17 mouse cellular contexts compared by ENCODE assay signal in the genomic region with DNA sequence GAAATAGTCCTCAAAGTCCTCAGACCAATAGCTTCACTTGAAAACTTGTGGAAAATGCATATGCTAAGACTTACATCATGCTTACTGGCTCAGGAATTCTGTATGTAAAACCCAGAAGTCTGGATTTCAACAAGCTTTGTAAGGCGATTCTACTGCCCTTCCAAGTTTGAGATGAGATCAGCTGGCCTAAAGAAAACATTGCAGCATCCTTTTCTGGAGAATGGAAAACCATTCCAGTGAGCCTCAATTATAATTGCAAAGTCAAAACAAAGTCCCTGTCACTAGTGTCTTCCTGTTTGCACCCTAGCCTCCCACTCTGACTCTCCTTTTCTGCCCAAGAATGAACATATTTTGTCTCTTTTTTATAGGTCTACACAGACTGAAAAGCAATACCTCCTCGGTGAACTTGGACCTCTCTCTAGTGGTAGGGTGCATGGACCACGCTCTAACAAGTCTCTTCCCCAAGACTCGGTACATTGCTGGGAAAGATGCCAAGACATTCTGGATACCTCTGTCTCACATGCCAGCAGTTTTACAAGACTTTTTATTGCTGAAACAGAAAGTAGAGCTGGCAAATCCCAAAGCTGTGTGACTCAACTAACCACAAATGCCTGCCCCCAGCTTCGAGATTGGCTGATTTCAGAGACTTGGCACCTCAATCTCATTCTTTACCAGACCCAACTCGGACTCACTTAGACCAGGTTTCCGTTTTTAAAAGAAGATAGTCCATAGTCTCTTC. TPM values are rescaled to one million over a fixed set of nuclear protein-coding genes. Genes with fewer than 3 reads are reported as not detected.
A peak's percentile ranks its signal among the peaks of the same experiment; 100 is the strongest.
DNase-seq lines count a peak whose midpoint lies in the region; ATAC-seq and TF ChIP-seq lines count a peak whose summit lies in the region.
"Had no signal": no experiment of that assay in that cellular context is flagged by ENCODE, and none has a peak within 500 bp of the region (broad histone marks: within the 10 kb centered on the region; RNA-seq: fewer than 3 reads in every experiment).

No protein-coding gene starts in this region.

- H3K9ac ChIP-seq in embryonic facial prominence, embryonic 14.5 days (ENCODE audit: low read depth, low read length), result no peak overlapping the region
- no peak overlapping the region for H3K9ac ChIP-seq in limb, embryonic 13.5 days
- no peak overlapping the region for H3K9ac ChIP-seq in intestine, postnatal 0 days (ENCODE audit: low read depth, low read length)
- H3K9ac ChIP-seq: forebrain, embryonic 12.5 days; midbrain, embryonic 15.5 days; neural tube, embryonic 15.5 days had no signal

- peaks cover 4% of the 10 kb centered on the region; the same call in 1 of the 2 replicates for H3K4me1 ChIP-seq in embryonic facial prominence, embryonic 14.5 days (ENCODE audit: control insufficient read depth, insufficient read depth, low read length)
- no peaks in the 10 kb centered on the region for H3K4me1 ChIP-seq in embryonic facial prominence, embryonic 10.5 days
- H3K4me1 ChIP-seq in limb, embryonic 13.5 days, result peaks cover 11% of the 10 kb centered on the region
- no peaks in the 10 kb centered on the region for H3K4me1 ChIP-seq in limb, embryonic 10.5 days
- H3K4me1 ChIP-seq in intestine, postnatal 0 days (replicated peaks; ENCODE audit: control insufficient read depth, insufficient read depth, low read length), result no peaks in the 10 kb centered on the region
- H3K4me1 ChIP-seq: forebrain, embryonic 12.5 days; midbrain, embryonic 15.5 days; neural tube, embryonic 15.5 days had no signal

- H3K27me3 ChIP-seq in embryonic facial prominence, embryonic 14.5 days (replicated peaks; ENCODE audit: control insufficient read depth, insufficient read depth, low read length), result no peaks in the 10 kb centered on the region
- H3K27me3 ChIP-seq in embryonic facial prominence, embryonic 10.5 days (replicated peaks; ENCODE audit: low read depth, poor library complexity, severe bottlenecking), result no peaks in the 10 kb centered on the region
- H3K27me3 ChIP-seq in limb, embryonic 13.5 days, result no peaks in the 10 kb centered on the region
- no peaks in the 10 kb centered on the region for H3K27me3 ChIP-seq in limb, embryonic 10.5 days (ENCODE audit: low read depth, poor library complexity, severe bottlenecking)
- H3K27me3 ChIP-seq in C2C12 (ENCODE audit: control insufficient read depth, insufficient read depth, insufficient read length), result no peaks in the 10 kb centered on the region
- H3K27me3 ChIP-seq in intestine, postnatal 0 days (replicated peaks; ENCODE audit: control insufficient read depth, insufficient read depth, low read length), result no peaks in the 10 kb centered on the region
- H3K27me3 ChIP-seq: forebrain, embryonic 12.5 days; midbrain, embryonic 15.5 days; neural tube, embryonic 15.5 days had no signal

- H3K4me3 ChIP-seq in embryonic facial prominence, embryonic 14.5 days (ENCODE audit: low read depth, low read length), result no peak overlapping the region
- no peak overlapping the region for H3K4me3 ChIP-seq in embryonic facial prominence, embryonic 10.5 days
- no peak overlapping the region for H3K4me3 ChIP-seq in limb, embryonic 13.5 days
- H3K4me3 ChIP-seq in limb, embryonic 10.5 days, result no peak overlapping the region
- no peak overlapping the region for H3K4me3 ChIP-seq in C2C12 (ENCODE audit: insufficient read depth, poor library complexity, severe bottlenecking)
- H3K4me3 ChIP-seq in intestine, postnatal 0 days (ENCODE audit: low read depth, low read length), result no peak overlapping the region
- H3K4me3 ChIP-seq: forebrain, embryonic 12.5 days; midbrain, embryonic 15.5 days; neural tube, embryonic 15.5 days had no signal

- no peaks in the 10 kb centered on the region for H3K79me3 ChIP-seq in C2C12 (ENCODE audit: low read depth)

- H3K9me3 ChIP-seq in embryonic facial prominence, embryonic 14.5 days (ENCODE audit: control insufficient read depth, low read length), result no peaks in the 10 kb centered on the region
- no peaks in the 10 kb centered on the region for H3K9me3 ChIP-seq in embryonic facial prominence, embryonic 10.5 days
- no peaks in the 10 kb centered on the region for H3K9me3 ChIP-seq in limb, embryonic 13.5 days
- no peaks in the 10 kb centered on the region for H3K9me3 ChIP-seq in limb, embryonic 10.5 days (replicated peaks)
- no peaks in the 10 kb centered on the region for H3K9me3 ChIP-seq in intestine, postnatal 0 days (ENCODE audit: control insufficient read depth)
- H3K9me3 ChIP-seq: forebrain, embryonic 12.5 days; midbrain, embryonic 15.5 days; neural tube, embryonic 15.5 days had no signal

- no peak for ATAC-seq in embryonic facial prominence, embryonic 14.5 days (ENCODE audit: low read depth)
- peak; percentile 86 for ATAC-seq in limb, embryonic 13.5 days (ENCODE audit: low FRiP score, low read depth)
- ATAC-seq in intestine, postnatal 0 days, result no peak
- ATAC-seq: midbrain, embryonic 15.5 days had no signal

- WGBS in embryonic facial prominence, embryonic 14.5 days, result 55% methylated on average over 7 of the region's 7 CpGs
- WGBS in embryonic facial prominence, embryonic 10.5 days, result 88% methylated on average over 7 of the region's 7 CpGs
- WGBS in limb, embryonic 13.5 days, result 38% methylated on average over 7 of the region's 7 CpGs
- 90% methylated on average over 7 of the region's 7 CpGs for WGBS in limb, embryonic 10.5 days
- 70% methylated on average over 7 of the region's 7 CpGs for WGBS in intestine, postnatal 0 days

- peak; percentile 72 for DNase-seq in embryonic facial prominence, embryonic 14.5 days (ENCODE audit: low spot score)
- no peak for DNase-seq in embryonic facial prominence, embryonic 10.5 days (ENCODE audit: low spot score)
- no peak for DNase-seq in limb, embryonic 10.5 days (ENCODE audit: low spot score)
- DNase-seq in kidney, postnatal 25 days, result peak; percentile 31 to 46
- DNase-seq in gastrocnemius, postnatal 4 days (ENCODE audit: low spot score in 2 of 2), result no peak
- DNase-seq: cerebellum, adult 2 months; lung, postnatal 10 days; right cerebral cortex, postnatal 14 days had no signal

- H3K4me2 ChIP-seq in embryonic facial prominence, embryonic 14.5 days (ENCODE audit: low read depth, low read length), result no peak overlapping the region
- no peak overlapping the region for H3K4me2 ChIP-seq in limb, embryonic 13.5 days (replicated peaks)
- H3K4me2 ChIP-seq in intestine, postnatal 0 days (replicated peaks; ENCODE audit: low read depth), result no peak overlapping the region
- H3K4me2 ChIP-seq: forebrain, embryonic 12.5 days; midbrain, embryonic 15.5 days; neural tube, embryonic 15.5 days had no signal

- H3K27ac ChIP-seq in embryonic facial prominence, embryonic 14.5 days (replicated peaks; ENCODE audit: low read depth, low read length), result no peak overlapping the region
- H3K27ac ChIP-seq in embryonic facial prominence, embryonic 10.5 days (replicated peaks), result no peak overlapping the region
- no peak overlapping the region; the same call in 1 of the 2 replicates for H3K27ac ChIP-seq in limb, embryonic 13.5 days
- no peak overlapping the region for H3K27ac ChIP-seq in limb, embryonic 10.5 days
- no peak overlapping the region for H3K27ac ChIP-seq in intestine, postnatal 0 days (ENCODE audit: low read depth, low read length)
- H3K27ac ChIP-seq: forebrain, embryonic 12.5 days; midbrain, embryonic 15.5 days; neural tube, embryonic 15.5 days had no signal

- H3K79me2 ChIP-seq in C2C12 (ENCODE audit: control insufficient read depth, insufficient read depth), result no peaks in the 10 kb centered on the region

- H3K36me3 ChIP-seq in embryonic facial prominence, embryonic 14.5 days (ENCODE audit: control insufficient read depth, insufficient read depth, low read length), result no peaks in the 10 kb centered on the region
- H3K36me3 ChIP-seq in embryonic facial prominence, embryonic 10.5 days (replicated peaks), result no peaks in the 10 kb centered on the region
- no peaks in the 10 kb centered on the region for H3K36me3 ChIP-seq in limb, embryonic 13.5 days
- no peaks in the 10 kb centered on the region for H3K36me3 ChIP-seq in limb, embryonic 10.5 days
- peaks cover 10% of the 10 kb centered on the region for H3K36me3 ChIP-seq in C2C12 (ENCODE audit: control insufficient read depth, insufficient read depth)
- no peaks in the 10 kb centered on the region for H3K36me3 ChIP-seq in intestine, postnatal 0 days (ENCODE audit: control insufficient read depth, insufficient read depth)
- H3K36me3 ChIP-seq: forebrain, embryonic 12.5 days; midbrain, embryonic 15.5 days; neural tube, embryonic 15.5 days had no signal

- no peak overlapping the region for H3ac ChIP-seq in C2C12 (ENCODE audit: control insufficient read depth, insufficient read length, low read depth)

- no peak for TF ChIP-seq CTCF in C2C12 (IDR thresholded peaks at IDR 0.05; ENCODE audit: control insufficient read depth, insufficient read depth, insufficient read length)
- TF ChIP-seq CTCF in intestine, postnatal 0 days (IDR thresholded peaks at IDR 0.05; ENCODE audit: low read depth), result no peak

TF ChIP-seq in C2C12, 6 proteins besides CTCF, POLR2A, EP300 and RAD21 (continues in another document):
- peak; percentile 42 for TF ChIP-seq FOSL1 (IDR thresholded peaks at IDR 0.05; ENCODE audit: insufficient read depth, low read length, poor library complexity, severe bottlenecking)
- TF ChIP-seq MYOG (IDR thresholded peaks at IDR 0.05; ENCODE audit: control insufficient read depth, extremely low read depth, insufficient read length), result no peak
- peak; percentile 57 for TF ChIP-seq MAX (IDR thresholded peaks at IDR 0.05)
- peak; percentile 1 for TF ChIP-seq USF1 (IDR thresholded peaks at IDR 0.05; ENCODE audit: low read depth)
- peak; percentile 27 for TF ChIP-seq CEBPB (IDR thresholded peaks at IDR 0.05; ENCODE audit: low read depth)

RNA-seq across cellular contexts. Expression of gene Dhrs9, which starts 20.8 kb away (rescaled TPM):
- 0.08 TPM in 1 of 2 replicates, not detected in the other for polyA plus RNA-seq in embryonic facial prominence, embryonic 14.5 days (2014; fragmentation: Nextera tagmentation; extraction: Ambion mirVana)
- polyA plus RNA-seq in embryonic facial prominence, embryonic 10.5 days (2016; fragmentation: Nextera tagmentation; extraction: Ambion mirVana), result not detected in 2 replicates
- not detected in 2 replicates for polyA plus RNA-seq in limb, embryonic 13.5 days (2015; fragmentation: Nextera tagmentation; extraction: Ambion mirVana)
- not detected in 2 replicates for polyA plus RNA-seq in limb, embryonic 10.5 days (2016; fragmentation: Nextera tagmentation; extraction: Ambion mirVana)
- 0.97 TPM for polyA plus RNA-seq in C2C12 (2012; fragmentation: generic; extraction: Trizol)
- polyA plus RNA-seq in intestine, postnatal 0 days (2015; fragmentation: Nextera tagmentation; extraction: Ambion mirVana), result 2.2 TPM in 2 replicates
- total RNA-seq in gastrocnemius, postnatal 4 days (2021), result under 1 TPM in 1 of 2 experiments, not detected in 1; 0.05 TPM
- polyA plus RNA-seq: cerebellum, adult 2 months; forebrain, embryonic 12.5 days; limb, embryonic 11.5 days; midbrain, embryonic 15.5 days; neural tube, embryonic 15.5 days had no signal

RNA-seq across cellular contexts. Expression of gene Abcb11, which starts 58.6 kb away (rescaled TPM):
- polyA plus RNA-seq in embryonic facial prominence, embryonic 14.5 days (2014; fragmentation: Nextera tagmentation; extraction: Ambion mirVana), result not detected in 2 replicates
- polyA plus RNA-seq in embryonic facial prominence, embryonic 10.5 days (2016; fragmentation: Nextera tagmentation; extraction: Ambion mirVana), result not detected in 2 replicates
- polyA plus RNA-seq in limb, embryonic 13.5 days (2015; fragmentation: Nextera tagmentation; extraction: Ambion mirVana), result not detected in 2 replicates
- polyA plus RNA-seq in limb, embryonic 10.5 days (2016; fragmentation: Nextera tagmentation; extraction: Ambion mirVana), result not detected in 2 replicates
- polyA plus RNA-seq in C2C12 (2012; fragmentation: generic; extraction: Trizol), result 0.02 TPM
- 2.8 and 4.0 TPM in 2 replicates for polyA plus RNA-seq in intestine, postnatal 0 days (2015; fragmentation: Nextera tagmentation; extraction: Ambion mirVana)
- total RNA-seq in gastrocnemius, postnatal 4 days (2021), result under 1 TPM in 1 of 2 experiments, not detected in 1; 0.23 TPM
- total RNA-seq: heart, postnatal 25 days had no signal
- polyA plus RNA-seq: cerebellum, adult 2 months; forebrain, embryonic 12.5 days; gonadal fat pad, adult 2 months; limb, embryonic 11.5 days; midbrain, embryonic 15.5 days had no signal

Comparison
In these comparisons a context has a peak if more than half of its experiments do, and no peak if none do; other contexts are left out.
1. DNase-seq: peak in embryonic facial prominence, embryonic 14.5 days (single experiment) and kidney, postnatal 25 days (2 of 2); none in embryonic facial prominence, embryonic 10.5 days (single experiment), limb, embryonic 10.5 days (single experiment) and gastrocnemius, postnatal 4 days (0 of 2).